Mouse (Mus musculus): ENCODE measurements around the gene Hnrnpl.
A peak's percentile ranks its signal among the peaks of the same experiment; 100 is the strongest.

Gene Hnrnpl

DNA sequence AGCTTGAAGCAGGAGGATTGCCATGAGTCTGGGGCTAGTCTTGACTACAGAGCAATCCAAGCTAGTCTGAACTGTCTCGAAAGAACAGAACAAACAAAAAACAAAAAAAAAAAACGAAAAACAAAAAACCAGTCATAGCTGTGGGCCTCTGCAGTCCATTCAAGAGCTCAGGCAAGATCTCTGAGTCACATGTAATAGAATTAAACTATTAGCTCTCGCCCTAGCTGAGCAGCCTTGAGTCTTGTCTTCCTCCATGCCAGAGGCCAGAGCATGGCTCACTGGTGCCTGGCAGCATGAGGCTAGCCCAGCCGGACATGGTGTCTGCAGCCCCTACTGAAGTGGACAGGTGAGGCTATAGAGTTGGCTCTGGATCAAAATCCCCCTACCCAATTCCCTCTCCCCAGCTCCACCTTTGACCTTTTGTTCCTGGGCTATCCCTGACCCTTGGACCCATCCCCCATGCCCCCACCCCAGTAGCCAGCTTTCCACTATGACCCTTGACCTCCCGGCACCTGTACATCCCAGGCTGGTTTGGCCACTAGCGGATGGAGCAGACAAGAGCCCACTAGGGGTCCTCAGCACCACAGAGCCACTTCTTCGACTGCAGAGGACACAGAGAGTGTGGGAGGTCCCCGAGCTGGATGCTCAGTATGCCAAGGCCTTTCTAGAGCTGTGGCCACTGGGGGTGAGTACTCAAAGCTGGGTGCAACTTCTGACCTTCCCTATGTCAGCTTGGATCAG lies 18.1 kb upstream of the Hnrnpl start:
- peak; percentile 60 for DNase-seq (ENCODE audit: low read depth, low spot score)

DNA sequence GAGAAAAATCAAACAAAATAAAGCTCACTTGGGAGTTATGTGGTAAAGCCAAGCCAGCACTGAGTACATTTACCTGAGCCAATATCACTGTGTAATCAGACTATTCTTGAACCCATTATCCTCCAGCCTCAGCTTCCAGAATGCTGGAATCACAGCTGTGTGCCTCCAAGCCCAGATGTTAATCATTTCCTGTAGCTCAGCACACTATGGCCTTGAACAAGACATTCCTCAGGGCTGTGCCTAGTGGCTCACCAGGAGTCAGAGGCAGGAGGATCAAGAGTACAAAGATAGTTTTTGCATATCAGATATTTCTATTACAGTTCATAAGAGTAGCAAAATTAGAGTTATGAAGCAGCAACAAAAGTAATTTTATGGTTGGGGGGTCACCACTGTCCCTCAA lies 16.6 kb upstream of the Hnrnpl start:
- DNase-seq (ENCODE audit: low read depth, low spot score) = peak; percentile 50

DNA sequence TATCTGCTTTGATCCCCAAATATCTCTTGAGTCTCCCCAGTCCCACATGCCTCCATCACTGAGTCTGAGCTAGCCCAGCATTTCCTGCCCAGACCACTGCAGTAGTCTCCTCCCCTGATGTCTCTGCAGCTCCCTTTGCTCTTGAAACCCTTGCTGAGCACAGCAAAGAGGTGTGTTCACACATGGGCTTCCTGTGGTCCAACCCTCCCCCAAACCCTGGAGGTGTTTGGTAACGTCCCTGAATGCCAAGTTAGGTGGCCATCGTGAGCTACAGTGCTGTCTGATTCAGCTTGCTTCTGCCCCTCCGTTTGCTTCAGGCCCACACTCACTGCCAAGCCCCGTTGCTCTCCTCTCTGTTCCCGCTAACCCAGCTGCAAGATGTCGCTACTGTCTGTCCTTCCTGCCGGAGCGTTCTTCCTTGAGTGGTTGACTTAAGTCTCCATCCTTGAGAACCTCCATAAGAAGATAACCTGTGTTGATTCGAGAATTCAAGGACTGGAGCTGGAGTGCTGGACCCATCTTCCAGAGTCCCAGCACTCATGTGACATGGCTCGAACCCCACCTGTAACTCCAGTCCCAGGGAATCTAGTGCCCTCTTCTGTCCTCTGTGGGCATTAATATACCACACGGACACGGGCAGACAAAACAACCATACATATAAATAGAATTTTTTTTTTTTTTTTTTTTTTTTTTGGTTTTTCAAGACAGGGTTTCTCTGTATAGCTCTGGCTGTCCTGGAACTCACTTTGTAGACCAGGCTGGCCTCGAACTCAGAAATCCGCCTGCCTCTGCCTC lies 15.8 kb upstream of the Hnrnpl start:
- DNase-seq (ENCODE audit: low read depth, low spot score) = no peak

DNA sequence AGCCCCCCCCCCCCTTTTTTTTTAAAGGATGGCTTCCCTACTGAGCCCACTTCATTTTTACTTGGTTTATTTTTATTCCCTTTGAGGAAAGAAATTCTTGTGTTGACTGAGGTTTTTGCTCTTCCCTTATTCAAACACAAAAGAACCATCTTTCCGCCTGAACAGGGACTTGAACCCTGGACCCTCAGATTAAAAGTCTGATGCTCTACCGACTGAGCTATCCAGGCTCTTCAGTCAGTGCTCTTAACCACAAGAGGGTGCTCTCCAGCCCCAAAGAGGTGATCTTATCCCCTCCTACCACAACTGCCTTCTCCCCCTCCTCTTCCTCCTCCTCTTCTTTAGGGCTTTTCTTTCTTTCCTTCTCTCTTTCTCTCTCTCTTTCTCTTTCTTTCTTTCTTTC lies 14.5 kb upstream of the Hnrnpl start:
- DNase-seq (ENCODE audit: low read depth, low spot score) = peak; percentile 79

DNA sequence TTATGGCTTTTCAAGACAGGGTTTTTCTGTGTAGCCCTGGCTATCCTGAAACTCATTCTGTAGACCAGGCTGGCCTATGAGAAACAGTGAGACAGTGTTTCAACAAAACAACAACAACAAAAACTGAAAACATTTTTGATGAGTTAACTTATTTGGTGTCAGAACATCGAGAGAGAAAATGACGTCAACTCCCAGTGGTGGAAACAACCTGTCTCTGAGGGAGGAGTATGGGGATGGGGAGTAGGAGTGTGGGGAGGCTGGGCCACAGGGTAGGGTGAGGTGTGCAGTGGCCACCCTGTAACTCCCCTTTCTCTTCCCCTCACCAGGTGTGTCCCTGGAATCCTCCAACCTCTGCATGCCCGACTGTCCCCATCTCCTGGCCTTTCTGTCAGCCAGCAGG lies 13.8 kb upstream of the Hnrnpl start:
- DNase-seq (ENCODE audit: low read depth, low spot score) = no peak

DNA sequence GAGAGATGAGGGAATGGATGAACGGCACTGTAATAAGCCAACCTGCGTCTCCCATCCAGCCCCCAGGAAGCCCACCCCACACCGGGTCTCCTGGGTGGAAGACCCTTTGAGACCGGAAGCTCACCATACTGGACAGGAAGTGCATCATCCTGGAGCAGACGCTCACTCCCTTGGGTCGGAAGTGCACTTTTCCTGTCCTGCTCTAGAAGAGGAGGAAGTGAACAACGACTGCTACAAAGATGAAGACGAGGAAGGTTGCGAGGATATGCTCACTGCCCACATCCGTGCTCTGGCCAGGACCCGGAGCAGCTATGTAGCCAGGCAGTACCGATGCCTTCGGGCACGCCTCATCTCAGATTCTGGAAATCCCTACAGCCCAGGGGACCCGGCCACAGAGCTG lies 12.5 kb upstream of the Hnrnpl start:
- DNase-seq (ENCODE audit: low read depth, low spot score) = peak; percentile 68

DNA sequence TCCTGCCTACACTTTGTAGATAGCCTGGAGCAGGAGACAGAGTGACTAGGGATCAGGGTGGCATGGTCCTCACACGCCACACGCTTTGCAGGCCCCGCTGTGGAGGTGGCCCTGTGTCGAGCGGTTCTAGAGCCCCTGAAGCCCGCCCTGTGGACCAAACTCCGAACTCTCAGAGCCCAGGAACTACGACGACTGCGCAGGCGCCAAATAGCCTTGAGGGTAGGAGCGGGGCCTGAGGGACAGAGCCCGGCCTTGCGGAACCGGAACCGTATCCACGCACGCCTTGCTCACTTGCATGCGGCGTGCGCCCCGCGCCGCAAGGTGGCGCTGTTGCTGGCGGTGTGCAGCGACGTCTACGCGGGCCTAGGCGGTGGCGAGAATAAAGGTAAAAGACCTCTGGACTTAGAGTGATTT lies 11.8 kb upstream of the Hnrnpl start:
- DNase-seq (ENCODE audit: low read depth, low spot score) = peak; percentile 87

DNA sequence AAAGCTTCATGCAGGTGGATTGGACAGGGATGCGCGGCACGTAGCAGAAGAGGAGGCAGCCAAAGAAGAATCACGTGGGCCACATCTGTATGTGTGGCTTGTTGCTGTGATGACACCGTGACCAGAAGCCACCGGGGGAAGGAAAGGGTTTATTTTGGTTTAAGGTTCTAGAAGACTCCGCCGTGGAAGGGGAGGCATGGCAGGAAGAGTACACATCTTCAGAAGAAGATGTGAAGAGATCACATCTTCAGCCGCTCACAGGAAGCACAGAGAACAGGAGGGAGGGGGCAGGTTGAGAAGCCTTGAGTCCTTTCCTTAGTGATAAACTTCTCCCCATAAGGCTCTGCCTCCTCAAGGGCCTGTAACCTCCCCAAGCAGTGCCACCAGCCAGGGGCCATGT lies 8.3 kb upstream of the Hnrnpl start:
- no peak for DNase-seq (ENCODE audit: low read depth, low spot score)

DNA sequence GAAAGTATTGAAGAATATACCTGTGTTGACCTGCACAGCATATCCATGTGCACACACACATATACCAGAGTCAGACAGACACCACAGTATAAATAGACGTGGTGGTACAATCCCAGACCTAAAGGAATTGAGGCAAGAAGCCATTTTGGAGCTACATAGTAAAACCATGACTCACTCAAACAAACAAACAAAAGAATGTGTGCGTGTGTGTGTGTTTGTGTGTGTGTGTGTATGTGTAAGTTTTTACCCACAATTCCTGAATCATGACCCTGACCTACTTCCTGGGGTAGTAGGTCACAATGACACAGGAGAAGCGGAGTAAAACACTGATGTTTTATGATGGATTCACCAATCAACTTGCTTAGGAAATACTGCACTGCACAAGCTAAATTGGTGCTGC lies 6.9 kb upstream of the Hnrnpl start:
- no peak for DNase-seq (ENCODE audit: low read depth, low spot score)

DNA sequence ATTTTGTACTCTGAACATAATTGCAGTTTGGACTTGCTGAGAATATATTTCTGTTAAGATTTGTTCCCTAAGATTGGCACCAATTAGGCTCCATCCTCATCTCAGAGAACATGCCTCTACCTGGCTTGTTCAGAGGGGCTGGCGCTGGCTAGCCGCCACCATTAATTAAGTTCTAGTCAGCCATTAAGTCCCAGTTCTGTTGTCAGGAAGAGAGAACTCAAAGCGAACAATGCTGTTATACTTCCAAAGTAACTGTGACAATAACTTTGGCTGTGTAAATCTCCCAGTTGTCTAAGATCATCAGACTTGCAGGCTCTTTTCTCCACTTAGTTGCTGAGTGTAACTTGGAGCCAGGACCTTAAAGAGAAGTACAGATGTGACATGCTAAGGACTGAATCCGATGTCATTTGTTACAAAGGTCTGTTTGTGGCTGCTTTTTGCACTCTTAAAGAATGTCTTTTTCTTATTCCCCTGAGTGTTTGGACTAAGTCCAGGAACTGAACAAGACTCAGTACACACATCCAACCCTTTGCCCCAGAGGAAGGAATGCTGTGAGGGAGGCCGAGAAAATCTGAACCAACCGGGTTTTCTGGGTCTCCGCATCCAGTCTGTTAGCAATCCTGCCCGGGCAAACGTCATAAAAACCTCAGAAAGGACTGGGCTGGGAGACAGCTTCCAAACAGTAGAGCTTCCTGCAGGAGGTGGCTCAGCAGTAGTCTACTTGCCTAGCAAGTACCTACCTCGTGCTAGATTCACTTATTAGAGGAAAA lies 6.3 kb upstream of the Hnrnpl start:
- DNase-seq (ENCODE audit: low read depth, low spot score) = peak; percentile 60

DNA sequence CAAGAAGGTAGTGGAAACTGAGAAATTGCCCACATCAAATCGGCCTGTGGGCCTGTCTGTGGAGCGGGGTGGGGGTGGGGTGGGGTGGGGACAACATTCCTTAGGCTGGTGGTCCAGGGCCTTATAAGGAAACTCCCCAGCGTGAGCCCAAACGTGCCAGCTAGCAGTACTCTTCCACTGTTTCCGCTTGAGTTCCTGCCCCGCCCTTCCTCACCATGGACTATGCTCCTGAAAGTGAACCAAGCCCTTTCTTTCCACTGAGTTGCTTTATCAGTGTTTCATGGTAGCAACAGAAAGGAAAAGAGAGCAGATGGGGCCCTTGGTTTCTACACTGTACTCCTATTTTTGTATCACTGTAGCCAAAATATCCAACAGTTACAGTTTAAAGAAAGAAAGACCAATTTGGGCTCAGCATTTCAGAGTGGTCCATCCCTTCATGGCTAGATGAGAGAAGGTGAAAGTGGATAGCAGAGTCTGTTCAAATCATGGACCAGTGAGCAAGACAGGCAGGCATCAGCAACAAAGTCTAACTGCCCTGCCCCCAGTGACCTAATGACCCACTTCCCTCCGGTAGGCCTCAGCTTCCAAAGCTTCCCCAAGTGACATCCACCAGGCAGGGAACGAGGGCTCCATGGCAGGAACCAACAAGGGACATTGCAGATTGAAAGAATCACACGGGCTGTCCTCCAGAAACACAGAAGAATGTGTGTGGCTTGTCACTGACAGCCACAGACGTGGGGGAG lies 5.3 kb upstream of the Hnrnpl start:
- DNase-seq (ENCODE audit: low read depth, low spot score) = peak; percentile 91

DNA sequence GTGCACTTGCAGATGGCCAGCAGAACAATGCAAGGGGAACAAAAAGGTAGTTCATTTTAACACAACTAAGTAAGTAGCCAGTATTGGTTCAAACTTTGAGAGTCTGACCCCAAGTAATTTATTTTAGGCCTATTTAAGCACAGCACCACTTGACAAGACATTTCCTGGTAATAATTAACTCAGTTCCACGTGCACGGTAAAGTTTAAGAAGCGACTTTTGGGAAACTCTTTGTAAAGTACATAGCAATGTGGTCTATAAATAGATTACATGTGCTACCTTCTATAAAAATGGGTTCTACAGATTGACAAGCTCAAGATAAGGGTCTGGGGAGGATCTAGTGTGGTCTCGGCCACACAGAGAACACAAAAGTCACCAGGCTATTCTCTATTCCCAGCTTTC lies 4.6 kb upstream of the Hnrnpl start:
- DNase-seq (ENCODE audit: low read depth, low spot score) = no peak

DNA sequence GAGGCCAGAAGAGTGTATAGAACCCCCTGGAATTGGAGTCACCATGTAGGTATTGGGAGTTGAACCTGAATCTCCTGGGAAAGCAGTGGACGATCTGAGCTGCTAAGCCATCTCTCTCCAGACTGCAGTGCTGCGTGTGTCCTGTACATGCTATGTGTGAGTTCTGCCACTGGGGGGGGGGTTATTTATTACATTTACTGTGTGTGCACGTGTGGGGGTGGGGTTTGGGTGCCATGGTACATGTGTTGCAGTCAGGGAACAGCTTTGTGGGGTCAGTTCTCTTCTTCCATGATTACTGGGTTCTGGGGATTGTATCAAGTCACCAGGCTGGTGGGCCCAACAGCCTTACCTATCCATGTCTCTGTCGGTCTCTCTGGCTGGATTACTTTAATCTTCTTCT lies 1.5 kb upstream of the Hnrnpl start:
- DNase-seq (ENCODE audit: low read depth, low spot score) = peak; percentile 35

DNA sequence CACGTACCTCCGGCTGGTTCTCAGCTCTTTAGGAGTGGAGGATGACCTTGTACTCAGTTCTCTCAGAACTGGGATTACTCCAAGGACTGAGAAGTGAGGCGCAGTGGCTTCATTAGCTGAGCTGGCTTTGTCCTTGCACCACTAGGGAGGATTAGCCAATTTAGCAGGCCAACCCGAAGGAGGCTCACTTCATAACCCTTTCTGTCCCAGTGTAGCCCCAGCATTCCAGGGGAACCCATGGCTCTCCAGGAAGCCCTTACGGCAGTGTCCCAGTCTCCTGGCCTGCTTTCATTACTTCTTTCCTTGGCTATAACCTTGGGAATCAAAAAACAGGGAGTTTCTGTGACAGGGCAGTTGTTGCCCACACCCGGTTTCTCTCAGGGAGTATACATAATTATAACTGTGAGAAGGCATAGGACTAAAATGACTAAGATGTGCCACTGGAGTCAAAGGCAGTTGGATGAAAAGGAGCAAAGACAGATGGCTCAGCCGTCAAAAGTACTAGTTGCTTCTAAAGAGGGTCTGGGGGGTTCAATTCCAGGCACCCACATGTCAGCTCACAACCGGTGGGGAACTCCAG lies 610 bp upstream of the Hnrnpl start:
- no peak for DNase-seq (ENCODE audit: low read depth, low spot score)

DNA sequence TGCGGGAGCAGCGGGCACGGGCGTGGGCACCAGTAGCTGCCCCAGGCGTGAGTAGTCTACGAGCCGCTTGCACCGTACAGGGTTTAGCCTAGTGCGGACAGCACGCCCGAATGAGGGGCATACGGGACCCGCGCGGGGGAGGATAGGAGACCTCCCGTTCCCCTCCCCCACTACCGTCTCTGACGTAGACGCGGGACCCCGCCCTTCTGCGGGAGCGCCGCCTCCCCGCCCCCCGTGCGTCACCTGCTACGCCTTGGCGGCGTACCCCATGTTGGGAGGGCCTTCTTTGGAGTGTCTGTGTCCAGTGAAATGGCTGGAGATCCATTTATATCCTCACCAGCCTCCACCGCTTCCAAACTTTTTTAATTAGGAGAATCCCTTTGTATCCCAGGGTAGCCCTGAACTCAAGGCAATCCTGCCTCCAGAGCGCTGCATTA lies 634 bp downstream of the Hnrnpl start:
- peak; percentile 94 for DNase-seq (ENCODE audit: low read depth, low spot score)

DNA sequence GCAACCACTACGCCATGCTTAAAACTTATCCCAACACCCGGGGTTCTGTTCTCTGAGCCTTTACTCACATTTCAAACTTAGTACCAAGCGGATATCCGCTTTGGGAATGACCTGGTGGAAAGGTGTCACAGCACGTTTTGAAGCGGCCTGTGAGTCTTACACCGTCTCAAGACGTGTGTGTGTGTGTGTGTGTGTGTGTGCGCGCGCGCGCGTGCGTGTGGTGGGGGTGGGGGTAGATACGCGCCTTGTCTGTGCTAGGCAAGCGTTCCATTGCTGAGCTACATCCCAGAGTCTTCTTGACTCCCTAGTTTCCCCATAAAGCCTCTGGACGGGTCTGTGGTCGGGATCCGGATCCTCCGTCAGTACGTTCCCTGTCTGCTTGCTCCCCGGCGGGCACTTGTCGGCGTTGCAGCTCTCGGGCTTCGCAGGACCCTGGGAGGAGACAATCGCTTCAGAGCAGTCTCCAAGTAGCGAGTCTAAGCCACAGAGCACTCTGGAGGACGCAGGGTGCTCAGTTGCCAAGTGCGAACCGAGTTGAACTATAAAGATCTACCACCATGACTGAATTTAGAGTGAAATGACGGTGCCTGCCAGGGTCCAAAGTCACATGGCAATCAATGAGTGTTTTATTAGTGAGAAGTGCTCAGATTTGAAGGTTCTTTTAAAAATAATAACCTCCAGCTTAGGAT lies 1.2 kb downstream of the Hnrnpl start:
- peak; percentile 74 for DNase-seq (ENCODE audit: low read depth, low spot score)

DNA sequence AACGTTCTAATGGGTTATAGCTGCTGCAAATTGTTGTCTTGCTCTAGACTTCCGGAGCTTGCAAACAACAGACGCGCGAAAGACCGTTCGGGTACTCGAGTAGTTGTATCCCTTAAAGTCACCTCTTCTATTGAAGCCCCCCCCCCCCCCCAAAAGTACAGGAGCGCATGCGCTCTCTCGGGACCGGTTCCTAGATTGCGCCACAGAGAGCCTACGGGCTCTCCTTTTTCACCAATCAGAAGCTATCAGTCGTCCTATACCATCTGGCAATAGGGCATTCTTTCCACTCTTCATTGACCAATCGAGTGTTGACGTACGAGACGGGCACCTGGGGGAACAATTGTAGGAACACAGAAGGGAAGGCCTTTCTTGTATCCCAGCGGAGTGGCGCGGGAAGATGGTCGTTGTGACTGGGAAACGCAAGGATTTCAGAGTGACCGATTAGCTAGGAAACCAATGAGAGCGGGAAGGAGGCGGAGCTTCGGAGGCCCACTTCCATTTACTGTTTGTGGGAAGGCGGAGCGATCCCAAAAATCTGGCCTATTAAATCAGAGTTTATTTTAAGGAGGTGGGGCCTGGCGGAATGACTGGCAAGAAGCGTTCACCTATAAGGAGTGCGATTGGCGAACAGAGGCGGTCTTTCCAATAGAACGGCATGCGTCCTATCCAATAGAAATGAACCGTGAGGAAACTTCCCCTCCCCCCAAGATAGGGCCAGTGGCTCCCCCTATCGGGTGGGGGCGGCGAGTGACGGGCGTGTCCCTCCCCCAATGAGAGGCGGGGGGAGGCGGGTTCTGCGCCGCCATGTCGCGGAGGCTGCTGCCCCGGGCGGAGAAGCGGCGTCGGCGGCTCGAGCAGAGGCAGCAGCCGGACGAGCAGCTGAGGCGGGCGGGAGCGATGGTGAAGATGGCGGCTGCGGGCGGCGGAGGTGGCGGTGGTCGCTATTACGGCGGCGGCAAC lies 2.0 kb downstream of the Hnrnpl start:
- peak; percentile 100 for DNase-seq (ENCODE audit: low read depth, low spot score)

DNA sequence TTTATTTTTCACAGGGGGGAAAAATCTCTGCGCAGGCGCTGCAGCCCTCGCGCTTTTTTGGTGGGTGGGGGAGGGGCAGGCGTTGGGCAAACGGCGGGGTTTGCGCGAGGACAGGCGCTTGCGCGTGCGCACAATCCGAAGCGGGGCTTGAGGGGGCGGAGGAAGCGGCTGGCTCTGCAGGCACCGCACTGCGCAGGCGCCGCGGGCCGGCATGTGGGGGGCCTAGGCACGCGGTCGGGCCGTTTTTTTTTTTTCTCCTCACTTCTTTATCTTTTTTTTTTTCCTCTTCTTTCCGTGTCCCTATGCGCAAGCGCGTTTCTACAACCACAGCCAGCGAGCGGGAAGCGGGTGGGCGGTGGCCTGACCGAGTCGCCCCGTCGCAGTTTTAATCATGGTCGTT lies 2.9 kb downstream of the Hnrnpl start:
- DNase-seq (ENCODE audit: low read depth, low spot score) = peak; percentile 96

DNA sequence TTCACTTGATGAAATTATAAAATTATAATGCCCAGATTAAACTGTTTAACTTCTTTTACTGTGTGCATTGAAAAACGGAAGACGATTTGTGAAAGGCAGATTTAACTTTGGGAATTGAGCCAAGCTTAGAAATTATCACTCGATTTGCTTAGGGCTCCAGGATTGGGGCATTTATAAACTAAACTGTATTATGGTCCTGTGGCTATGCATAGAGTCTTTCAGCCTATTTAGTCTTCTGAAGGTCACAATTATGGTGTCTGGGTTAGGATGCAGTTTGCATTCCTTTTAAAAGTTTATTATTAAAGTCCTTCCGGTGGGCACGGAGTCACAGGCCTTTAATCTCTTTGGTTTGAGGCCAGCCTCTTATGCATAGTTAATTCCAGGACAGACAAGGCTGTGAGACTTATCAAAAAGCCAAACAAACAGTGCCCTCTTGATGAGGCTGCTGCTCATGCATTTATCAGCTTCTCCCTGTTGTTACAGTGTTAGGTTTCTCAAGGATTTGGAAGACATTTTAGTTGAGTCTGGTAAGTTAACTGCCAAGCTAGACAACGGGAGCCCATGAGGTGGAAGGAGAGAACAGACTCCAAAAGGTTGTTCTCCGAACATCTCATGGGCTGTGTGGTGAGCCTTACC lies 3.4 kb downstream of the Hnrnpl start:
- DNase-seq (ENCODE audit: low read depth, low spot score) = no peak

All from ES-CJ7 (cell line).